9 mouse cellular contexts compared by ENCODE assay signal in the genomic region with DNA sequence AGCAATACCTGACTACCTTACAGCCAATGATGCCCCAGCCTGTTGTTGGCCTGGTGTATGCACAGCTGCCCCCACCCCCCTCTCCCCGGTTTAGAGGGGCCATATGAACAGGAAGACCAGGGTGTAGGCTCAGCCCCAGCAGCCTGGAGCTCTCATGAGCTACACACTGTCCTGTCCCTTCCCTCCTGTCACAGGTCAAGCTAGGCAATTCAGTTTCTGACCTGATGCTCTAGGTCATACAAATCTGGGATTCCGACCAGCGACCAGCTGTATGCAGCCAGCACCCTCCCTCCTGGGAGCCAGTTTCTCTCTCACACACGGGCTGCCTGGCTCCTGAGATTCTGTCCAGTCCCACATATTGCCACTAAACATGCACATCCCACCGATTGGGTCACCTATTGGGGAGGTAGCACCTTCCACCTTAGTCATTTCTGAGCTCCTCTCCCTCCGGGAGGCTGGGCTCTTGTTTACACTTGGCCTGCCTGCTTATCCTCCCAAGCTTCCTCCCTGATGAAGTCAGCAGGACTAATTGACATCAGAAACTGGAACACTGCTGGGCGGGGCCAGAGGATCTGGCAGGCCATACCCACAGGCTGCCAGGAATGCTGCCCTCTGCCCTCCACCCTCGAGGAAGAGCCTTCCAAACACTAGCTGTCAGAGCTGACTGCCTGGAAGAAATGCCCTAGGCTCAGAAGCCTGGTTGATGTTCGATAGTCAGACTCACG. TPM values are rescaled to one million over a fixed set of nuclear protein-coding genes. Genes with fewer than 3 reads are reported as not detected.
DNase-seq lines count a peak whose midpoint lies in the region; ATAC-seq and TF ChIP-seq lines count a peak whose summit lies in the region.
"Had no signal": no experiment of that assay in that cellular context is flagged by ENCODE, and none has a peak within 500 bp of the region (broad histone marks: within the 10 kb centered on the region; RNA-seq: fewer than 3 reads in every experiment).

No protein-coding gene starts in this region.

- H3K4me1 ChIP-seq in hindbrain, embryonic 16.5 days (ENCODE audit: control insufficient read depth, insufficient read depth, low read depth, low read length), result peaks cover 20% of the 10 kb centered on the region
- peaks cover 8% of the 10 kb centered on the region for H3K4me1 ChIP-seq in limb, embryonic 14.5 days (ENCODE audit: control insufficient read depth, insufficient read depth, low read length)

- DNase-seq in layer of hippocampus, adult 11-12 months (ENCODE audit: low spot score), result peak; percentile 78
- no peak for DNase-seq in layer of hippocampus, adult 9-10 months (ENCODE audit: low spot score)
- DNase-seq in adrenal gland, postnatal 4 days (ENCODE audit: low spot score in 2 of 2), result peak; percentile 34 to 69
- DNase-seq in gastrocnemius, adult 2 months, result peak; percentile 93
- no peak for DNase-seq in limb, embryonic 14.5 days (ENCODE audit: low spot score)
- DNase-seq in retina, embryonic 14.5 days (ENCODE audit: low spot score), result peak; percentile 79
- no peak for DNase-seq in spleen, adult 18-20 months

- no peak for TF ChIP-seq CTCF in gastrocnemius, adult 2 months (IDR thresholded peaks at IDR 0.05)

- no peak for ATAC-seq in hindbrain, embryonic 16.5 days
- ATAC-seq in limb, embryonic 14.5 days (ENCODE audit: low FRiP score, low read depth), result no peak

- peak overlapping the region; percentile 49; the same call in 1 of the 2 replicates for H3K9ac ChIP-seq in hindbrain, embryonic 16.5 days (ENCODE audit: low read depth, low read length)
- no peak overlapping the region for H3K9ac ChIP-seq in limb, embryonic 14.5 days (ENCODE audit: low read depth, low read length, severe bottlenecking)

- no peaks in the 10 kb centered on the region for H3K9me3 ChIP-seq in hindbrain, embryonic 16.5 days (ENCODE audit: control insufficient read depth, low read length)
- no peaks in the 10 kb centered on the region for H3K9me3 ChIP-seq in limb, embryonic 14.5 days (ENCODE audit: control insufficient read depth, low read length)

- intact Hi-C loops in gastrocnemius, adult 2 months (cut with DNase I), result loop anchor here (1.0 kb wide), 1 partner anchor 25 kb away; a partner anchor contains a TSS

- no peaks in the 10 kb centered on the region for H3K27me3 ChIP-seq in hindbrain, embryonic 16.5 days (replicated peaks; ENCODE audit: control insufficient read depth, insufficient read depth, low read length)
- no peaks in the 10 kb centered on the region for H3K27me3 ChIP-seq in limb, embryonic 14.5 days (ENCODE audit: control insufficient read depth, insufficient read depth, low read length)

- TF ChIP-seq POLR2A in limb, embryonic 14.5 days (IDR thresholded peaks at IDR 0.05; ENCODE audit: borderline replicate concordance, extremely low read depth, insufficient read depth, insufficient read length), result no peak

- no peaks in the 10 kb centered on the region for H3K36me3 ChIP-seq in hindbrain, embryonic 16.5 days (ENCODE audit: control insufficient read depth, insufficient read depth, low read length)
- H3K36me3 ChIP-seq in limb, embryonic 14.5 days (ENCODE audit: control insufficient read depth, insufficient read depth, low read length), result no peaks in the 10 kb centered on the region

- H3K4me3 ChIP-seq in gastrocnemius, adult 2 months, result peak overlapping the region; percentile 66
- no peak overlapping the region for H3K4me3 ChIP-seq in hindbrain, embryonic 16.5 days (ENCODE audit: low read length)
- H3K4me3 ChIP-seq in limb, embryonic 14.5 days (replicated peaks; ENCODE audit: low read length), result no peak overlapping the region
- H3K4me3 ChIP-seq: erythroblast, embryonic 14.5 days had no signal

- no peak overlapping the region for H3K4me2 ChIP-seq in hindbrain, embryonic 16.5 days (ENCODE audit: low read length)
- no peak overlapping the region for H3K4me2 ChIP-seq in limb, embryonic 14.5 days (replicated peaks; ENCODE audit: low read depth, low read length, severe bottlenecking)

- peak overlapping the region; percentile 99 for H3K27ac ChIP-seq in gastrocnemius, adult 2 months
- no peak overlapping the region for H3K27ac ChIP-seq in hindbrain, embryonic 16.5 days (ENCODE audit: low read depth, low read length)
- H3K27ac ChIP-seq in limb, embryonic 14.5 days (replicated peaks; ENCODE audit: low read depth, low read length), result 0 out of 2 replicates have a peak overlapping the region, but pooled peaks have one; percentile 8

- 29% methylated on average over 10 of the region's 10 CpGs for WGBS in hindbrain, embryonic 16.5 days
- 51% methylated on average over 10 of the region's 10 CpGs for WGBS in limb, embryonic 14.5 days

RNA-seq across cellular contexts. Expression of a gene that starts 3.0 kb away (rescaled TPM):
- total RNA-seq in adrenal gland, postnatal 4 days (2021), result 10 to 100 TPM; 26.3 to 26.8 TPM
- total RNA-seq in gastrocnemius, adult 2 months (2021), result 1 to 10 TPM; 4.2 to 8.1 TPM
- polyA plus RNA-seq in hindbrain, embryonic 16.5 days (2015; fragmentation: Nextera tagmentation; extraction: Ambion mirVana), result 25.3 and 27.6 TPM in 2 replicates
- polyA plus RNA-seq in limb, embryonic 14.5 days (2012; rRNA removed), result 20.4 and 23.3 TPM in 2 replicates
- polyA plus RNA-seq in limb, embryonic 14.5 days (2014; fragmentation: Nextera tagmentation; extraction: Ambion mirVana), result 18.0 and 19.7 TPM in 2 replicates

RNA-seq across cellular contexts. Expression of a gene that starts 25.4 kb away (rescaled TPM):
- total RNA-seq in adrenal gland, postnatal 4 days (2021), result 10 to 100 TPM; 32.3 TPM
- total RNA-seq in gastrocnemius, adult 2 months (2021), result 10 to 100 TPM; 12.4 to 16.3 TPM
- 12.6 and 13.2 TPM in 2 replicates for polyA plus RNA-seq in hindbrain, embryonic 16.5 days (2015; fragmentation: Nextera tagmentation; extraction: Ambion mirVana)
- 15.5 and 21.3 TPM in 2 replicates for polyA plus RNA-seq in limb, embryonic 14.5 days (2012; rRNA removed)
- 8.7 and 10.3 TPM in 2 replicates for polyA plus RNA-seq in limb, embryonic 14.5 days (2014; fragmentation: Nextera tagmentation; extraction: Ambion mirVana)

Comparison
In these comparisons a context has a peak if more than half of its experiments do, and no peak if none do; other contexts are left out.
1. DNase-seq: peak in layer of hippocampus, adult 11-12 months (single experiment), adrenal gland, postnatal 4 days (2 of 2), gastrocnemius, adult 2 months (single experiment) and retina, embryonic 14.5 days (single experiment); none in layer of hippocampus, adult 9-10 months (single experiment), limb, embryonic 14.5 days (single experiment) and spleen, adult 18-20 months (0 of 2).